Mouse (Mus musculus) megakaryocyte-erythroid progenitor cell, adult 5-6 weeks (primary cell): ENCODE measurements at regions not wholly inside any gene's neighbourhood (a gene's known extent, or its start where the extent isn't known, plus 50 kb on each side); places are given as distances from the start of the nearest gene placed in this dataset.
A peak's percentile ranks its signal among the peaks of the same experiment; 100 is the strongest.

ENCODE experiments used
- ATAC-seq: replicated peaks from 2 replicates; pipeline ENCODE4 v1.8.0; 2016; ENCODE audit warnings: mild to moderate bottlenecking, inconsistent platforms; ENCODE audit not compliant: severe bottlenecking, poor library complexity, low FRiP score, low TSS enrichment

GRCm38 (mm10) chr4:10767676-10768075 is 106.6 kb upstream of the 2610301B20Rik start:
- no peak for ATAC-seq

GRCm38 (mm10) chr4:10770026-10770643 is 104.2 kb upstream of the 2610301B20Rik start:
- peak; percentile 74 for ATAC-seq

GRCm38 (mm10) chr4:10774557-10775215 is 99.6 kb upstream of the 2610301B20Rik start:
- ATAC-seq = no peak

GRCm38 (mm10) chr4:10786701-10787100 is 87.6 kb upstream of the 2610301B20Rik start:
- no peak for ATAC-seq

GRCm38 (mm10) chr4:10788306-10788705 is 86.0 kb upstream of the 2610301B20Rik start:
- ATAC-seq = no peak

- ATAC-seq = no peak
Observed at GRCm38 (mm10) chr4:10789141-10789540, 85.2 kb upstream of the 2610301B20Rik start.

GRCm38 (mm10) chr4:10792628-10793027 is 81.7 kb upstream of the 2610301B20Rik start:
- no peak for ATAC-seq

- no peak for ATAC-seq
Observed at GRCm38 (mm10) chr4:10794471-10794870, 79.8 kb upstream of the 2610301B20Rik start.

GRCm38 (mm10) chr4:10800780-10801553 is 73.3 kb upstream of the 2610301B20Rik start:
- no peak for ATAC-seq

- no peak for ATAC-seq
Observed at GRCm38 (mm10) chr4:10804735-10805134, 69.6 kb upstream of the 2610301B20Rik start.

- no peak for ATAC-seq
Observed at GRCm38 (mm10) chr4:10807260-10807659, 67.0 kb upstream of the 2610301B20Rik start.

GRCm38 (mm10) chr4:10812931-10813330 is 61.4 kb upstream of the 2610301B20Rik start:
- ATAC-seq = no peak
